Mouse (Mus musculus) layer of hippocampus, adult 9-11 months (tissue): ENCODE measurements at regions not wholly inside any gene's neighbourhood (a gene's known extent, or its start where the extent isn't known, plus 50 kb on each side); places are given as distances from the start of the nearest gene placed in this dataset.

Experiments
- DNase-seq: peaks from one replicate; pipeline ENCODE4 v3.0.0; 2022

DNA sequence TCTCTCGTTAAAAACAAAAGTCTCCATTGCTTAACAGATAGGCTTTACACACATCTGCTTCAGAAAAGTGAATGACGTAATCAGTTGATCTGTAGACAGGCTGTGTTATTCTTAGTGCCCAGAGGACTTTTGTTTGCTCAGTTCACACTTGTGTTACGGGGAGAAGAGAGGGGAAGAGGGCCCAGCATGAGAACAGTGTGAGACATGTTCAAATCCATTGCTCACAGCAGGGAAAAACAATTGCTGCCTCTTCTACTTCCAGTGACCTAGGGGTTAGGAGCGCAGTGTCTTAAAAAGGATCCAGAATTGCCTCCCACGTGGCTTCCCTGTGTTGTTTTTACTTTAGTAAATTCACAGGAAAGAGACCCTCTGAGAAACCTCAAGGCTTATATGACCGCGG is 243.3 kb upstream of the BC052040 start:
- DNase-seq = no peak

DNA sequence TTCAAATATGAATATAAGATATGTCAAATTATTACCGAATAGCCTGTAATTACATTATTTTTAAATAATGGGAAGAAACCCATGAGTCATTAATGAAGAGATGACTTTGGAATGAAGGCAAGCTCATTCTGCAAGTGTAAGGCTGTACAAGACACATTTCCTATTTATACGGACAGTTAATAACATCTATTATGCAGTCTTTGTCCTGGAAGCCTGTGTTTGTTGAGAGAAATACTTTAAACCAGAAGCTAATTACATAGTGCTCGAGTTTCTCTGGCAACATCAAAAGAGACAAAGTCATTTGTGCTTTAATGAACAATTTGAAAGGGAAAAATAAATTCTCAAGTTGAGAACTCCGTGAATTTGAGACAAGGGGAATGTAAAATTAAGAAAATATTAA is 242.5 kb upstream of the BC052040 start:
- DNase-seq = no peak

DNA sequence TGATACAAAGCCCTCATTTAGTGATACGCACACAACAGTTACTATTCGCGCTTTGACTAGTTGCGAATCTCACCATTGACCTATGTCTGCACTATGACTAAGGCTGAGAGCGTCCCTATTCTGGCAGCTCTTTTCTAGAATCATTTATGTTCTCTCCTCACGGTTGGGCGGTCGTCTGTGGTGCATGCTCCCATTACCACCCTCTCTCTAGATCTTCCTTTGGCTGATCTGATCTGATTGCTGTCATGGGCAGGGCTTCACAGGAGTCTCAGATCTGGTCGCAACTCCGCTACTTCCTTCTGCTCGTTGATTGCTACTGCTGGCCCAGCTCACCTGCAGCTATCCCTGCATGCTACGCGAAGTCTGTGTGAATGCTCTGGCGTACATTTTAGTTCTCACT is 239.2 kb upstream of the BC052040 start:
- DNase-seq = no peak

DNA sequence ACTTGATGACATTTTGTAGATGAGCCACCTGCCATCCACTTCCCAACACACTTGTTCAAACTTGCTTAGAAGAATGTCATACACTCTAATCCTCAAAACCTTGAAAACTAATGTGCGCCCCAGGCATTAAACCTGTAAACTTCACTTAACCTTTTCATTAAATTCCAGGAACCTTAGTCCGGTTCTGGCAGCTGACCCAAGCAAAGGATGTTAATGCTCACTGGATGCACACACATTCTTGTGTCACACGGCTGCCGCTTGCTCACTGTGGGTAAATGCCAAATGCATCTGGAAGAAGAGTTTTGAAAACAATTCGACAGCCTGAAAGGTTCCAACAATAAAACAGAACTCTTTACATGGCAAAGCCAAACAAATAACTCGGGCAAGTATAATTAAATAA is 235.0 kb upstream of the BC052040 start:
- no peak for DNase-seq

DNA sequence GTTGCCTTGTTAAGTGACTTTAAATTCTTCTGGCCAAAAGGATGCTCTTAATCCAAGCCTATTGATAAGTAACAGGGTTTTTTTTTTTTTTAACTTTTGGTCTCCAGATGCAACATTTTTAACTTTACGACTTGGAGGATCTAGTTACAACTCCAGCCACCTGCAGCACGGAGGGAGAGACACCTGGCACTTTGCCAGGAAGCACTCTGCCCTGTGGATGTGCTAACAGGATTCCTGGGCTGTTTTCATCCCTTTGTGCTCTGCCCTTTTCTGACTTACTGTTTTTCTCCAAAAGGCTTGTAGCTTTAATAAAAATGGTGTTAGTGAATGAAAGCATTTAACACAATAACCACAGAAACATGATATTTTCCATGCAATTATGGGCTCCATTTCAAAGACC is 233.3 kb upstream of the BC052040 start:
- no peak for DNase-seq

DNA sequence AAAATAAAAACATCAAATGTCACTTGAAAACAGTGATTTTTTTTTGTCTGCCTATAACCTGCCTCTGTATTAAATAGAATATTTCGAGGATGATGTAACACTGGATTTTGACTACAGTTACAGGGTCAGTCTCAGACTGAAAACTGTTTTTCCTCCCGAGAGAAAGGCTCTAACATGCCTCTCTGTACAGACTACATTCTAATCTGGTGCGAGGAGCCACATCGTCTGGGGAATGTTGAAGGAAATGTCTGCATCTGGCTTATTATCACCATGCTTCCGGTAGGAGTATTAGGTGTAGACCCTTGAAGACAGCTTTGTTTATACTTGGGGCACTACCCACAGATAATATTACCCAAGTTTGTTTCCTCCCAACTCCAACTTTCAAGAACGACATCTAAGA is 210.4 kb upstream of the BC052040 start:
- no peak for DNase-seq

DNA sequence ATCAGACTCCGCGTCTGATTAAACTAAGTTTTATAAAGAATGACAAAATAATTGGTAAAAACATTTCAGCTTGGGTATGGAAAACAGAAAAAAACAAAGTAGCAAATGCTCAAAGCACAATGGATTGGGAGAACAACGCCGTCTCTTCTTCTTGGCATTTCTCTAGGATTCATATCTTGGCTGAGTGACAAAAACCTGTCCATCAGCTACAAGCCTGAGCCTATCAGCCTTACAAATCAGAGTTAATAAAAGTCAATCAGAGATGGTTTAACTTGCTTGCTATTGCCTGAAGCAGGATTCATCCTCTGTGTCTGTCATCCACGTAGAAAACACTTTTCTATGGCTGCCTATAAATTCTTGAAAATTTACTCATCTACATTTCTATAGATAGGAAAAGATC is 206.2 kb upstream of the BC052040 start:
- DNase-seq = no peak

DNA sequence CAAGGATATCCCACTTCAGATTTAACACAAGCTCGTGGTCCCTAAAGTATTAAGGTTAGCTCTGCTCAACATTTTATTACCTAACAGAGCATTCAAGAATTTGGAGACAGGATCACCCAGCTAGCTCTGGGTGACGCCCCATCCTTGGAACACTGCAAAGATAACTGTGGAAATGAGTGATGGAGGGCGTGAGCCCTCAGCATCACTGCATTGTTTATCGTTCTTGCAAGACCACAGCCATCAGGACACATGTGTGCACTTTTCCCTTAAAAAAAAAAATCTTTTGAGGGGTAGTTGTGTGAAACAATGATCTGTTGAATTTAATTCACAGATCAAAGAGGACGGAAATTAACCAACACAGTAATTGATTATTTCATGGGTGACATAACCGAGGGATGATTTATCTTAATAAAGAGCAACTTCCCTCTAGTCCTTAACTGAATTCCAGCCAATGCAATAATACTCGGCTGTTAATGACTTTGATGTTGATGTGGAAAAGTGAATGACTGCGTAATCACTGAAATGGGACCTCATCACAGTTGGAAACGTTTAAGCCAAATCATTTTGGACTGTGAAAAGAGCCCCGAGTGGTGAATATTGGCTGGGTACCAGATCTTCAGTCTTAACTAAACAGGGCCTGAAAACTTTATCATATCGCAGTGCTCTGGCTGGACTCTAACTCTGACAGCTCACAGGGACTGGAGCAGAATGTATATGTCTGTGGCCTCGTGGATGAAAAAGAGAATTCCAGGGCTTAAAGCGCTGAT is 196.9 kb upstream of the BC052040 start:
- DNase-seq = no peak

DNA sequence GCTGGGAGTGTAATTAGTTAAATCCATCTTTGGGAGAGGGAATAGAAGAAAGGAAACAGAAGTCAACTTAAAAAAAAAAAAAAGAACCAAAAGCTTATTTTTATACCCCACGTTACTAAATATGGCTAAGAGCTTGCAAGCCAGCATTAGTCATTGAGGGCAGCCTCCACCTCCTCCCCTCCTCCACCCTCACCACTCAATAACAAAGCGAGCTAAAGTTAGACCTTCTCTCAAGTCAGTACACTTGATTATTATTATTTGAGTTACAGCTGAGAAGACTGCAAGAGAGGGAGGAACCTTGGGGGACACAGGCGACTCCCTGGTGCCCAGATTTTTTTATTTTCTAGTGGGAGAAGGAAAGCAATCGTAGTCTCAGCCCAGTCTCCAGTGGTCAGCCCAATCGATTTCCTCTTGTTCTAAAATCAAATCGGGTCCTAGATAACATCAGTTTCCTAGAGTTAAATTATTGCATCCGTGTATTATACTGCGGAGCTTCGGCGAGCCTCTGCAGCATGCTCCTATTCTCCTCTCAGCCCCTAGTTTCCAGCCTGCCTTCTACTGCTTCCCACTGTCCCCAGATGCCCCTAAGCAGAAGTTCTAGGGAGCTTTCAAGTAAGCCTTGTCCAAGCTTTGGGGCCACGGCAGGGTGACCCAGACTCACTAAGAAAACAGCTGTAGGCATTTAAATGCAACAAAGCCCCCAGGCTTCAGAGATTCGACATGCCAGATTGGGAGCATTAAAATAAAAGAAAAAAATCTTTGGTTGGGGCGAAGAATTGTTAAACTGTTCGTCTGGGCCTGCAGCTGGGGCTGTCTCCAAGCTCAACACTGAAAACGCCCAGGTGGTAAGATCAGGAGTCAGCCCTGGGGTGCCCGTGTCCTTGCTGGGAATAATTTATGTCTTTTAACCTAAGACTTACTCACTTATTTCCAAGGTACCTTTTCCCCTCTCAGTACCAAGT is 196.0 kb upstream of the BC052040 start:
- DNase-seq = no peak

DNA sequence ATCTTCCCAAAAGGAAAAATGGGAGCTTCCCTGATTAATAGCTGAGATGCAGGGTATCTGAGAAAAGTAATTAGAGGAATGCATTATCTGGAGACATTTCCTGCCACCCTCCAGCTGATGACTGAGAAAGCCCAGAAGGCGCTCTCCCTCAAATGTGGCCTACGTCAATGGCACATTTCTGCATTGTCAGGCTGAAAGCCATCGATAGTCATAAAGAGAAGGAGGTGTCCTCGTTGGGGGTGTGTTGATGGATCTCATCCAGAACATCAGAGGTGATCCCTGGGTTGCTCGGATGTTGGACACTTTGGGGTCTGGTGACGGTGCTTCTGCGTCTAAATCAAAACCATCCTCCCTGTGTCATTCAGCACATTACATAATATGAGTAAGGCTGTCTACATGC is 189.9 kb upstream of the BC052040 start:
- no peak for DNase-seq

DNA sequence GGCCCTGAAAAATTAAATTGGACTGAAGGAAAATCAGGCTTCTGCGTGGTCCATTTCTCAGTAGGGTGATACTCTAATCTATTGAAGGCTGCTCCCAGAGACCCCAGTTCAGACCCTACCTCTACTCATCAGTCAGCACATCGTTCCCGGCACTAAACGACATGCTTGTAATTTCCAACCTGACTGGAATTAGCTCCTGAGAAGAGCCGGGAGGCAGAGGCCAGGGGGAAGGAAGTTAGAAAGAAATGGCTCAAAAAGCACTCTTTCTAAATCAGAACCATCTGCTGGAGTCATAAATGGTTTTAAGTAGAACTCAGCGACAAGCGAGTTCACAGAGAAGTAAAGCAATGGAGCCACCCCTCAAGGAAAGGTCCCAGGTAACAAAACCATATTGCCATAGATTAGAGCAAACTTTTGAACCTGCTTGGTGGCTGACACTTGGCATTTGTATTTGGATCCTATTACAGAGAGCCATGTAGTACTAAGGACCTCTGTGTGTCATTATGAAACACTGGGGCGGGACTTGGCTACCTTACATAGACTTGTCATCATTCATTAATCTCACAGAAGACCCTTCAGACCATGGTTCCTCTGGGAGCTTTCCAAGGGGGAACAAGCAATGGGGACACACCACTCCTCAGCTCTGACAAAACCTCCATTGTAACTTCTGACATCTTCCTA is 189.3 kb upstream of the BC052040 start:
- no peak for DNase-seq

DNA sequence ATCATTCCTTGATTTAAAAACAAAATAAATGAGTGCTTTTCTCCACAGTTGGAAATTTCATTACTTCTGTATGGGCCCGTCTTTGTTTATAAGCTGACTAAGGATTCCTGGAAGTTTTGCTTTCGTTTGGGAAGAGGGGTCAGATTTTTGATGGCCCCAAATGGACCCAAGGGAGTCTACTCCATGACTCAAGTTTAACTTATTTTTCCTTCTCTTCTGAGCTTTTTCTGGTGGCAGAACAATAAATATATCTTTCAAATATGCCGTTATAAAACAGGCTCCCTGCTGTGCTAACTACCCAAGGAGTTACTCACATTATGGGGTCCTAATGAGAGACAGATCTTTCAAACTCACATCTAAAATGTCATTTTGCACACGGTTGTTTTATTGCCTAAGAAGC is 187.4 kb upstream of the BC052040 start:
- no peak for DNase-seq

DNA sequence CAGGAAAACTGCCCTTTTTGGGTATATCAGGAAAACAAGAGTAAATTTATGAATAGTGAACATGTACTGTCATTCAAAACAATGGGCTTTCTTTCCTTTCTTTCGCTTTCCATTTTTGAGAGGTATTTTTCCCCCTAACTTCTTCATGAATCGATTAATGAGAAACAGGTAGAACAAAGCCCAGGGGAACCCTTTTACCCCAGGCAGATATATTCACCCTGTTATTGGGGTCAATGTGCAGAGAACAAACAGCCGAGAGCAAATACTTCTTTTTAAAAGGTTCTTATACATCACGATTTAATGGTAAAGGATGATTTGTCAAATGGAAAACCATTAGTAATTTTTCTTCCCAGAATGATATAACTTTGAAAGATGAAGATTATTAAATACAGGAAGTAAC is 183.0 kb upstream of the BC052040 start:
- no peak for DNase-seq

DNA sequence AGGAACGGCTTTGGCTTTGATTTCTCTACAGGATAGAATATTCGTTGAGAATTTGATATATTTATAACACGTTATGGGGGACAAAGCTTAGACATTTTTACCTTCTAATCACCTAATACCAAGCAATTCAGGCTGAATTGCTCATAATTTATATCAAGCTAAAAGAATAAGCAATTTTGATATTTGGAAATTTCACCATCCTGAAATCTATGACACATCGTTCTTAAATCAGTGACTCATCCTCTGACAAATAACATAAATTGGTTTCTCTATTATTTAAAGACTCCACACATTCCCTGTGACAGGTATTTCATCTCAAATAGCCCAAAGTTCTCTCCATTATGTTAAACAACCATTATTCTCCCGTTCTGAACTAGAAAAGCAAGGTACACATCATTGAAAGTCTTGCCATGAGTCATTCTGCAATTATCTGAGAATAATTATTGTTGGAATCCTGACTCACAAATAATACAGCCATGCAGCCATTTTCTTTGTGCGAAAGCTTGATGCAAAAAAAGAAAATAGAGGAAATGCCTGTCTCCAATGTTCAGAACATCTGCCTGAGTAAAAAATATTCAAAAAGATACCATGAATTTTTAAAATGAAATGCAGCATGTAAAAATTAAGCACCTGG is 182.3 kb upstream of the BC052040 start:
- DNase-seq = no peak

DNA sequence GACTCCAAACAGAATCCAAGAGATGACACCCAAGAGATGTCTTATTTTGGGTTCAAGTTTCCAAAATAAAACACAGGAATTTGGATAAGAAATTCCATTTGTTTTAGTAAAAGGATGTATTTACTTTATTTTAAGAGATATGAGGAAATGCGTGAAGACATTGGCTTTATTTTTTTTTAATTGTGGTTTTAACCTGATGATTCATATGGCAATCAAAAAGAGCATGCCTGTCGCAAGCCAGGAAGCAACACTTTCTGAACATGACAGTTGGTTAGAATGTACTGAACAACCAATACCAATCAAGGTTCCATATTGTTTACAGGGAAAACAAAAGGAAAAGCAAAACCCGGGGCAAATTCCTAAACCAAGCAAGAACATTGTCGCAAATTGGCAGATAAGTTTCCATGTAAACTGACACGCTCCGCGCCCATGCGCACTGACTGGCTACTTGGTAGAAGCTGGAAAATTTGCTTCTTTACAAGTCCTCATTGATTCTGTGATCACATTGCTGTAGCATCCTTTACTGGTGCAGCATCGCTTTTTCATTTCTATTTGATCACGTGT is 181.4 kb upstream of the BC052040 start:
- DNase-seq = no peak

DNA sequence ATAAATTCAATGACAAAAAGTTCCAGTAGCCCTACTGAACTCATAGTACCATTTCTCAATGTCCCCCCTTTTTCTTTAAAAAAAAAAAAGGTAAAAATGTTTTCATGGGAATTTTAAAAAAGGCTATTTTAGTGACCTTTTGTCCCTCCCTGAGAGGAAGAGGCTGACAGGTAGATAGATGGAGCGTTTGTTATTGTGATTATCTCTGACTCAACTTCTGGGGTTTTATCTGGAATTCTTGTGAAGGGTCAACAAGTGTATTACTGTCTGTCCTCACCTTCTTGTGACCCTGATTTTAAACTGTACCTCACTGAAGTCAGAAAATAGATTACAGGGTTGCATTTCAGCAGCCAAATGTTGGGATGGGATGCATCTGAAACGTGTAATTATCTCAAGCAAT is 179.3 kb upstream of the BC052040 start:
- no peak for DNase-seq

DNA sequence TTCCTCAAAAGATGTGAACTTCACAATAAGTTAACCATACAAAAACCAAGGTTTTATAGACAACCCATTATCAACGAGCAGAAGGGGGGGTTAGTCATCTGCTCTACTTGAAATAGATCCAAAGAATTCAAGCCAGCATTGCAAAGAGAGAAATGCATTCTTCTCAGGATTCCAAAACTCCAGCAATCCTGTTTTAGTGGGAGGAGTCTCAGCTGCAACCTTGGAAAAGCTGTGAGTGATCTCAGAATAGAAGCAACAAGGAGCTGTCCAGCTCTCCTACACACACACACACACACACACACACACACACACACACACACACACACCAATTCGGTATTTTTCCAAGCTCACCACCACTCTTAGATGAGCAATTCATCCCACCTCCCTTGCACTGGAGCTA is 149.0 kb upstream of the BC052040 start:
- peak; percentile 3 for DNase-seq

DNA sequence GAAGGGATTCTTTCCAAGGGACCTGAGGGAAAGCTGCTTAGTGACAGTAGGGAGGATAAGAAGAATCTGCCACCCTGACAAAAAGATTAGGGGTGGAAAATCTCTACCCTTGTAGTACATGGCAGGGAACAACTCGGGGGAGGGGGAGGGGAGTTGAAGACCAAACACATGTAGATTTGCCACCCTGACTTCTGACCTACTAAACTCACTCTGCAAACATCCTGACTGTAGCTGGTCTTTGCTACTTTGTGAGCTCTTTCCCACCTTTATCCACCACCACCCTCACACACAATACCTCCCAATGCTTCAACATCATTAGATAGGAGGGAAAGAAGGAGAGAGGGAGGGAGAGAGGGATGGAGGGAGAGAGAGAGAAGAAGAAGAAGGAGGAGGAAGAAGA is 140.4 kb upstream of the BC052040 start:
- DNase-seq = no peak

DNA sequence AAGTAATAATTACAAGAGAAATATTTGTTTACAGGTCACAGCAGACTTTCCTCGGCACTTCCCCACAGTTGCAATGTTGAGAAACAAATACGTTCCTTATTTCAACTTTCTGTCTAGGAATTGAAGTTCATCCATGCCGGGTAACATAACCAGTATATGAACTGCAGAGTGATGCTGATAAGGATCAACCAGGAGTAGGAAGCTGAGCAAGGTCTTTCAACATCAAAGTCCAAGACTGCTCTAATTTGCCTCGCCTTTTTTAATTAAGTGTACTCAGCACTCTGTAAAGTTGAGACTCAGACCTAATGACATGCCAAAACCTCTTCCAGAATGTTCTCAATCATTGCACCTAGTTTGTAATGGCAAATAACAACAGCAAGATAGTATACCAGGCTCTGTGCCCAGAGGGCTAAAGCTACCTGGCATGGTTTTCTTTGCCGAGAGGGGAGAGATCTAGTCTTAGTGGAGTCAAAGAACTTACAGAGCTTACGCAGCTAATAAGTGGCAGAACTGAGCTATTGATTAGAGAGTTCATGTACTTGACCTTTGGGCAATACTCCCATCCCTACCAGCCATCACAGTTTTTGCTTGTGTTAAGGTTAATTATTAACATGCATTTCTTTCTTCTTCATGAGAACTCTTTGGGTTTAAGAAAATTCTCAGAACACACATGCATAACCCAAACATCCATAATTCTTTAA is 131.6 kb upstream of the BC052040 start:
- no peak for DNase-seq

DNA sequence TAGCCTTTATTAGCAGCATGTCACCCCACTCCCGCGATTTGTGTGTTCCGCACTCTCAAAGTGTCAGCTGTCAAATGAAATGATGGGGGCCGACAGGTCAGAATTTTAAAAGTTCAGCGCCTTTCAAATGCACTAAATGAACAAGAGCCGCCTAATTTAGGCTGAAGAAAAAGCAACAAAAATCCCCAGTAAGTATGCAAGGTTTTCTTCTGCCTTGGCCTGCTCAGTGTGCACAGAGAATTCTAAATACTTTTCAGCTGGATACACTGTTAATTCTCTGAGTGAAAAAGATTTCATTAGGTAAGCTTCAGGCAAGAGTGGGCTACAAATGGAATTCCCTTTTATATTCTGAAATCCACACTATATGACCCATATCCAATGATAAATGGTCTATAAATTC is 125.9 kb upstream of the BC052040 start:
- DNase-seq = no peak

DNA sequence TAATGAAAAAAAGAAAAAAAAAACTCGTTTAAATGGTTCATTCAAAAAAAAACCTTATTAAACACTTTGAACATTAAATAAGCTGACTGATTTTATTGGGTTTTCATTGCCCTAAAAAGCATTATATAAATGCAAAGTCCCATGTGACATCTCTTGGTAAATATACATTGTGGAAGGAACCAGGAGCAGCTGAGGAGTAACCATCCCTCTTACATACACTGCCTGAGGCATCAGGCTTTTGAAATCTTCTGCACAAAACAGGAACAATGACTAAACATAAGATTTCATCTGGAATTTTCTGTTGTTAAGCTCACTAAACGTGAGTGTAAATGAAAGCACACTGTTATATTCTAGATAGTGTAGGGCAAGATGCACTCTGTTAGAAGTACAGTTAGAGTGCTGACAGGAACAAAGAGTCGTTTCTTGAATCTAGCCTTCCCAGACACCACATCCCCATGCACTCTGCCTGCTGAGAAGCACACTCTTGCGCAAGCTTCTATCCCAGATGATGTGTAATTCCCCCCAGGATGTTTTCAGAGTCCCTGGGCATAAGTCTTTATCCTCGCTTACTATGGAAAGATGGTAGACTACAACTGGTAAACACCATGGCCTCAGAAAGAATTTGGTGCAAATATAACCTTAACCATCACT is 125.0 kb upstream of the BC052040 start:
- DNase-seq = no peak
